Mouse (Mus musculus): ENCODE measurements around the gene Cst7.
A peak's percentile ranks its signal among the peaks of the same experiment; 100 is the strongest.
"Not testable (repeated sequence)": the region's sequence is repeated elsewhere in the genome, so short reads cannot be mapped to it uniquely, and the experiment has no call there.

The Cst7 gene

GRCm38 (mm10) chr2:150569847-150570590, at the start of gene Cst7:
Gene Cst7 (plus strand): TSS chr2:150570415.
- no peak for DNase-seq (ENCODE audit: extremely low spot score, low read depth, low spot score)

- no peak for DNase-seq (ENCODE audit: extremely low spot score, low read depth, low spot score)
These were observed 44.5 kb upstream of the Cst7 start for GRCm38 (mm10) chr2:150525703-150526207.

GRCm38 (mm10) chr2:150549576-150549975, 20.6 kb upstream of the Cst7 start:
- not testable (repeated sequence) for DNase-seq (ENCODE audit: extremely low spot score, low read depth, low spot score)

- DNase-seq (ENCODE audit: extremely low spot score, low read depth, low spot score), result no peak
These were observed 11.6 kb upstream of the Cst7 start for GRCm38 (mm10) chr2:150558568-150558967.

GRCm38 (mm10) chr2:150567051-150567450, 3.2 kb upstream of the Cst7 start:
- DNase-seq (ENCODE audit: extremely low spot score, low read depth, low spot score), result no peak

- DNase-seq (ENCODE audit: extremely low spot score, low read depth, low spot score), result no peak
These were observed 546 bp downstream of the Cst7 start for GRCm38 (mm10) chr2:150570761-150571160.

- DNase-seq (ENCODE audit: extremely low spot score, low read depth, low spot score), result no peak
These were observed 2.2 kb downstream of the Cst7 start for GRCm38 (mm10) chr2:150572463-150572862.

GRCm38 (mm10) chr2:150576256-150576655, 6.0 kb downstream of the Cst7 start:
- no peak for DNase-seq (ENCODE audit: extremely low spot score, low read depth, low spot score)

GRCm38 (mm10) chr2:150578603-150579002, 8.4 kb downstream of the Cst7 start:
- no peak for DNase-seq (ENCODE audit: extremely low spot score, low read depth, low spot score)

GRCm38 (mm10) chr2:150579628-150580027, 9.4 kb downstream of the Cst7 start:
- DNase-seq (ENCODE audit: extremely low spot score, low read depth, low spot score), result no peak

- no peak for DNase-seq (ENCODE audit: extremely low spot score, low read depth, low spot score)
These were observed 18.9 kb downstream of the Cst7 start for GRCm38 (mm10) chr2:150589076-150589475.

GRCm38 (mm10) chr2:150595411-150596190, 25.4 kb downstream of the Cst7 start:
- DNase-seq (ENCODE audit: extremely low spot score, low read depth, low spot score), result no peak

GRCm38 (mm10) chr2:150600263-150600662, 30.0 kb downstream of the Cst7 start:
- DNase-seq (ENCODE audit: extremely low spot score, low read depth, low spot score), result no peak

- no peak for DNase-seq (ENCODE audit: extremely low spot score, low read depth, low spot score)
These were observed 32.0 kb downstream of the Cst7 start for GRCm38 (mm10) chr2:150602166-150602565.

GRCm38 (mm10) chr2:150604802-150605201, 34.6 kb downstream of the Cst7 start:
- no peak for DNase-seq (ENCODE audit: extremely low spot score, low read depth, low spot score)

GRCm38 (mm10) chr2:150607086-150607485, 36.9 kb downstream of the Cst7 start:
- DNase-seq (ENCODE audit: extremely low spot score, low read depth, low spot score), result no peak

- peak; percentile 85 for DNase-seq (ENCODE audit: extremely low spot score, low read depth, low spot score)
These were observed 38.0 kb downstream of the Cst7 start, which contains the start of gene Apmap for GRCm38 (mm10) chr2:150608087-150608799. Gene Apmap (minus strand): TSS chr2:150608567.

GRCm38 (mm10) chr2:150608872-150609560, 38.8 kb downstream of the Cst7 start:
- peak; percentile 92 for DNase-seq (ENCODE audit: extremely low spot score, low read depth, low spot score)

- no peak for DNase-seq (ENCODE audit: extremely low spot score, low read depth, low spot score)
These were observed 39.9 kb downstream of the Cst7 start for GRCm38 (mm10) chr2:150610097-150610496.

- DNase-seq (ENCODE audit: extremely low spot score, low read depth, low spot score), result no peak
These were observed 51.5 kb downstream of the Cst7 start for GRCm38 (mm10) chr2:150621698-150622097.

- DNase-seq (ENCODE audit: extremely low spot score, low read depth, low spot score), result no peak
These were observed 53.7 kb downstream of the Cst7 start for GRCm38 (mm10) chr2:150623957-150624356.
